Mouse (Mus musculus) yolk sac, embryonic 10.5 days (tissue): ENCODE data around the gene Gm3159.
"Not testable (repeated sequence)": the region's sequence is repeated elsewhere in the genome, so short reads cannot be mapped to it uniquely, and the experiment has no call there.

Experiments
- DNase-seq: peaks from one replicate; pipeline ENCODE4 v3.0.0-alpha.2; 2017; ENCODE audit warnings: low spot score

Gm3159 gene

DNA sequence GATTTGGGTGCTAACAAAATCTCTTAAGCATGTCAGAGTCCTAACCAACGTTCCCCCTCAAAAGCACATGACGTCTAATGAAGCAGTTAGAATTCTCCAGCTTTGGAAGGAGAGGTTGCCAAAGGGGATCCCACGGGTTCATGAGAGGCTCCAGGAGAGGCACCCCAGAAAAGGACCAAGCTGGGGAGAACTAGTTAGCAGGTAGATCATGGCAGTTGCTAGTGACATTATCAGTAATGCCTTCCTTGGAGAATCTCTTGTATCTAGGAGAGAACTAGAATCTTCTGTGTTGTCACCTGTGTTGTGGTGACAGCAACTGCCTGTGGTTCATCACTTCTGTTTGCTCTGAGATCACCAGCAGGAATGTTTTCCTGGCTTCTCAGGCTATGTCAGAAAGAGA lies at the start of gene Gm3159:
Gene Gm3159, plus strand, starts transcription at position 301 of the 400 bp plus-strand sequence.
- DNase-seq, result not testable (repeated sequence)

GRCm38 (mm10) chr14:4368991-4369390 lies 28.3 kb upstream of the Gm3159 start:
- not testable (repeated sequence) for DNase-seq

- not testable (repeated sequence) for DNase-seq
Observed at GRCm38 (mm10) chr14:4369691-4370090, 27.6 kb upstream of the Gm3159 start.

DNA sequence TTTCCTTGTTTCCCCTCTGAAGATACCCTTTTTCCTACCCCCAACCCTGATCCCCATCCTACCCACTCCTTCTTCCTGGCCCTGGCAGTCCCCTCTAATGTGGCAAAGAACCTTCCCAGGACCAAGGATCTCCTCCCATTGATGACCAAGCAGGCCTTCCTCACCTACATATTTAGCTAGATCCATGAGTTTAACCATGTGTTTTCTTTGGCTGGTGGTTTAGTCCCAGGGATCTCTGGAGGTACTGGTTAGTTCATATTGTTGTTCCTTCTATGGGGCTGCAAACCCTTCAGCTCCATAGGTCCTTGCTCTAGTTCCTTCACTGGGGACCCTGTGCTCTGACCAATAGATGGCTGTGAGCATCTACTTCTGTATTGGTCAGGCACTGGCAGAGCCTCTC lies 19.5 kb upstream of the Gm3159 start:
- not testable (repeated sequence) for DNase-seq

DNA sequence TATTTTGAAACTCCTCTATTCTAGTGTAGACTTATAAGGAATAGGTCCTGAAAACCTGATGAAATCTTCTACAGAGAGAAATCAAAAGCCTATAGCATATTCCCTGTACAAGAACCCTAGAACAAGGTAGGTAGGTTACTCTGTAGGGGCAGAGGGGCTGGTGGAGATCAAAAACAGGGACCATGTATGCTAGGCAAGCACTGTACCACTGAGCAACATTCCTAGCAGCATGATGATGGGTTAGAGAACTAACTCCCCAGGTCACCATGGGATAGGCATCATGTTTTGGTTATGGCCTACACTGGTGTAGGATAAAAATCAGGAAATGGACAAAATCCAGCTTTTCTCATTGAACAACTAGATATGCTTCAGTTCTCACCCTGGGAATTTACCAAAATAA lies 11.7 kb upstream of the Gm3159 start:
- not testable (repeated sequence) for DNase-seq

GRCm38 (mm10) chr14:4392841-4393530 lies 4.3 kb upstream of the Gm3159 start:
- not testable (repeated sequence) for DNase-seq

DNA sequence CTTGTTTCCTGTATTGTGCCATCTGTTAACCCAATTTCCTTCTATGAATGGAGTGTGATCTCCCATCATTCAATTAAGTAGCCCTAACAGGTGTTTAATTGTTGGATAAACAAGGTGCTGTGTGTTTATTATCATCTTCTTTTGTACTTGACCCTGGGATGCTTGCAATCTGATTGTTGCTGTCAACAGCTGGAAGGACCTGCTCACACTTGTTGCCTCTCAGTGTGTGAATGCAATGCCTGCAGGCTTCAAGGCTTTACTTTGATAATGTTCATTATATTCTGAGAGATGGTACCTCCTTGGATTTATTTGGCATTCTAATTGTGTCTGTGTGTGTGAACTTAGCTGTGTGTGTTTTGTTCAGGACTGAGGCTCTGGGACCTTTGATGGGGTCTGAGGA lies 1.3 kb downstream of the Gm3159 start:
- not testable (repeated sequence) for DNase-seq

DNA sequence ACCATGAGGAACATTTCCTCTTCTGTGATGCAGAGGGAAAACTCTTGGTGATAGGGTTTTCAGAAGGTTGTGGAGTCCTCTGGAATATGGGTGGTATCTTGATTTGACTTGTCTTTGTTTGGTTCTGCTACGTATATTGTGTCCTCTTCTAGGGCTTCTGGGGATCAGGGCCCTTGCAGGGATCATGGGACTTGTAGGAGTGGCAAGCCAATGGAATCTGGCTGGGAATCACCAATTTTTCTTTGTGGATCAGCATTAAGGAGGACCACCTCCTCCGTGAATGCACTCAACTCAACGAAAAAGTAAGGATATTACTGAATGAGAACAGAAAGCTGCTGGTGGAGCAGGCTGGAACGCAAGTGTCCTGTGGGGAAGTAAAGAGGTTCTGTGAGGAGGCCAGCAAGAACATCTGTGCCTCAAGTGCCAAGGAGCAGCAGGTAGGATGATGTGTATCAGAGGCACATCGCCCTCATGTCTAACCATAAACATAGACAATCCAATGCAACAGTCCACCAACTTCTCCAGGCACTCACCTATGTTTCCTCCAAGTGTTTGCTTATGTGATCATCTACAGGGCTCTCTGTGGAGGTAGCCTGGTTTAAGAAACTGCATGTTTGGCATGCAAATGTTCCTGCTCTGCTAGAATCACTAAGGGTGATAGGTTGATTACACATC lies 2.9 kb downstream of the Gm3159 start:
- DNase-seq, result not testable (repeated sequence)

DNA sequence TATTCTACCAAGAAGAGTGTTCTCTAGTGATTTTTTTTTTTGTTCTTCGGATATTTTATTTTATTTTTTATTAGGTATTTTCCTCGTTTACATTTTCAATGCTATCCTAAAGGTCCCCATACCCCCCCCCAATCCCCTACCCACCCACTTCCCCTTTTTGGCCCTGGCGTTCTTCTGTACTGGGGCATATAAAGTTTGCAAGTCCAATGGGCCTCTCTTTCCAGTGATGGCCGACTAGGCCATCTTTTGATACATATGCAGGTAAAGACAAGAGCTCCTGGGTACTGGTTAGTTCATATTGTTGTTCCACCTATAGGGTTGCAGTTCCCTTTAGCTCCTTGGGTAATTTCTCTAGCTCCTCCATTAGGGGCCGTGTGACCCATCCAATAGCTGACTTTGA lies 3.9 kb downstream of the Gm3159 start:
- DNase-seq, result not testable (repeated sequence)

- DNase-seq, result not testable (repeated sequence)
Observed at GRCm38 (mm10) chr14:4403840-4404239, 6.5 kb downstream of the Gm3159 start.

GRCm38 (mm10) chr14:4409939-4410338 lies 12.6 kb downstream of the Gm3159 start:
- not testable (repeated sequence) for DNase-seq

DNA sequence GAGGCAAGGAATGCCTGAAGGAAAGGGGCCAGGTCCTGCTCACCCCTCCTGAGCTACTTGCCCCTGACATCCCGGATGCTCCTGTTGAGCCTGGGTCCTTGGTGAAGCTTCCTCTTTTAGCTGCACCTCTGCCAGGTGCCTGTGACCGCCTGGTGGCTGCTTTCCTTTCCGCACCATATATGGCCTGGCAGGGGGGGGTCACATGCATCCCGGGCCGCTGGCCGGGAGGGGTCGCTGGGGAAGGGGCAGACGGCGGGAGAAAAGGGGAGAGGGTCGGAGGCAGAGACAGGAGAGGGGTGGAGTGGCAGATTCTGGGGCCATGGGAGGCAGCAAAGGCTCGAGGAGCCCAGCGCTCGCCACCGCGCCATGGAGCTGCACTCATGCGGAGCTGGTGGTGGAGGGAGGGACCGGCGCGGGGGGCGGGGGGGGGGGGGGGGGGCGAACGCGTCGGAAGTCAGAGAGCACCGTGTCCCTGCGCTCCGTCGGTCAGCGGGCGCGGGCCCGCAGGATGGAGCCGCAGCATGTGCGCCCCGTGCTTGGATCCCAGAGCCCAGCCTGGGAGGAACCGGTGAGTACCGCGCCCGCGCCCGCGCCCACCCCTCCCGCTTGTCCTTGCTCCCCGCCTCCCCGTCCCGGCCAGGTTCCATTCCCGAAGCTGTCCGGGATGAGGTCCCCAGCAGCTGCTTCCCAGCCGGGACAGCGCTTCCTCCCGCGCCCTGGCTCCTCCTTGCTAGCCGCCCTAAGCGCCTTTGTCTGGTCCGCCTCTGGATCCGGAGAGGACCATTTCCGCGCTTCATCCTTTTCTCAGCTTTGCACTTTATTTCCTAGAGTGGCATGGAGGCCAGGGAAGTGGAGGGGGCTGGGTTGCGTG lies 17.9 kb downstream of the Gm3159 start, which contains the start of gene Gm3164:
Gene Gm3164, plus strand, starts transcription at position 484 of the 871 bp plus-strand sequence.
- DNase-seq, result peak; percentile 4

GRCm38 (mm10) chr14:4430692-4431091 lies 33.4 kb downstream of the Gm3159 start, which contains the start of gene Gm3173:
Gene Gm3173, plus strand, starts transcription at chr14:4430992.
- DNase-seq, result not testable (repeated sequence)
